Mouse (Mus musculus) retina, adult 2 months (tissue): Measurements from ENCODE around the gene Gm10354.
"Not testable (repeated sequence)": the region's sequence is repeated elsewhere in the genome, so short reads cannot be mapped to it uniquely, and the experiment has no call there.

ENCODE experiments used
- DNase-seq: peaks from one replicate; pipeline ENCODE4 v3.0.0-alpha.2; 2012; ENCODE audit warnings: low read depth, low spot score

The Gm10354 gene

GRCm38 (mm10) chr5:14955928-14956706 lies 22.6 kb downstream of the Gm10354 start:
- DNase-seq = not testable (repeated sequence)

GRCm38 (mm10) chr5:14953587-14953986 lies 25.1 kb downstream of the Gm10354 start:
- DNase-seq = not testable (repeated sequence)

- DNase-seq = not testable (repeated sequence)
Observed at GRCm38 (mm10) chr5:14952749-14953148, 26.0 kb downstream of the Gm10354 start.

GRCm38 (mm10) chr5:14951822-14952221 lies 26.9 kb downstream of the Gm10354 start:
- DNase-seq = not testable (repeated sequence)

- DNase-seq = not testable (repeated sequence)
Observed at GRCm38 (mm10) chr5:14947482-14948198, 31.1 kb downstream of the Gm10354 start.

GRCm38 (mm10) chr5:14945524-14945923 lies 33.2 kb downstream of the Gm10354 start:
- DNase-seq = not testable (repeated sequence)

- DNase-seq = not testable (repeated sequence)
Observed at GRCm38 (mm10) chr5:14941043-14941442, 37.7 kb downstream of the Gm10354 start.

- not testable (repeated sequence) for DNase-seq
Observed at GRCm38 (mm10) chr5:14938329-14938728, 40.4 kb downstream of the Gm10354 start, which contains the start of gene Speer4e. TSS of gene Speer4e (minus strand) at chr5:14938429.

GRCm38 (mm10) chr5:14933721-14934120 lies 45.0 kb downstream of the Gm10354 start:
- DNase-seq = not testable (repeated sequence)

GRCm38 (mm10) chr5:14927047-14927446 lies 51.7 kb downstream of the Gm10354 start:
- DNase-seq = not testable (repeated sequence)
